Mouse (Mus musculus): ENCODE measurements around the gene Fezf2. TPM values are rescaled to one million over a fixed set of nuclear protein-coding genes. Genes with fewer than 3 reads are reported as not detected.

The Fezf2 gene
- total RNA-seq (2021): 10 to 100 TPM; 40.4 to 46.2 TPM
- long read RNA-seq, experiment 1, transcript Fezf2-201 (5 exons, 2,188 nt): major isoform, 19 of 31 reads
- long read RNA-seq, experiment 1, partial matches to known transcripts: 6 of 31 reads
- long read RNA-seq, experiment 1, other reads (novel, unspliced or antisense): 3 of 31 reads
- long read RNA-seq, experiment 2, transcript Fezf2-201 (5 exons, 2,188 nt): major isoform, 24 of 33 reads
- long read RNA-seq, experiment 2, partial matches to known transcripts: 4 of 33 reads
- long read RNA-seq, experiment 2, other reads (novel, unspliced or antisense): 2 of 33 reads

DNA sequence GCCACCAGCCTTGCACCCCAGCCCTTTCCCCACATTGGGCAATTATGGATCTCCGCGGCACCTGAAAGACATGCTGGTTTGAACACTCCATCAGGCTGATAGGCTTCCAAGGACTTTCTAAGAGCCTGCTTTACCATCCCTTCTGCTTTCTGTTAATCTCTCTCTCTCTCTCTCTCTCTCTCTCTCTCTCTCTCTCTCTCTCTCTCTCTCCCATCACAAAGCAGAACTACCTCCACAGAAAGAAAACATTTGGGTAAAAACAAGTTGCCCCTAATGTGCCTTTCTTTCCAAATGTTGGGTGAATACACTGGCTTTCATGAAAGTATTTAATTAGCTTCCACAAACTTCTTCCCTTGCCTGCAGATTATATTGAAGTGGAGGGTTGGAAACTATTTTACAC is at the start of gene Fezf2:
TSS of gene Fezf2 (minus strand) at position 101 of the 400 bp plus-strand sequence.
- DNase-seq (ENCODE audit: low spot score in 2 of 2): no peak
- Histone ChIP-seq H3K4me3 (peak within 1 kb of the TSS; percentile 61; the same call in 1 of the 2 replicates), H3K27ac (peak within 1 kb of the TSS; percentile 92)
- TF ChIP-seq CTCF (conservative IDR thresholded peaks at IDR 0.05): no peak

DNA sequence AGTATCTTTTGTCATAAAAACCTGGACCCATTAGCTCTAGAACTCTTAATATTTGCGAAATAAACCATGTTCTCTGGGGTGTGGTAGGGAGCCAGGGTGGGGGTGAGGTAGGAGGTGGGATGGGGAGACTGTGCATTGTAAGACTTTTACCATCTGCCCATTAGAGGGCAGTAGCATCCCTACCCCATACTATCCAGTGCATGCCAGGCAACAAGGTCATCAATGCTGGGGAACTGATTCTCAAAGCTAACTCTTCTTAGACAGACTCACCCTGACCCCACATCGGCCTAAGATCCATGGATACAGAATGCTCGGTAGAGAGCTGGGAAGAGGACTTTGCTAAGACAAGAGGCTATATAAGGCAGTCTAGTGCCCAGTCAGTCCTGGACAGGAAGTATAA is 49.6 kb upstream of the Fezf2 start:
- Histone ChIP-seq H3K27ac (no peak overlapping the region), H3K4me3 (no peak overlapping the region)
- no peak for DNase-seq (ENCODE audit: low spot score in 2 of 2)
- TF ChIP-seq CTCF (conservative IDR thresholded peaks at IDR 0.05): peak; percentile 75

DNA sequence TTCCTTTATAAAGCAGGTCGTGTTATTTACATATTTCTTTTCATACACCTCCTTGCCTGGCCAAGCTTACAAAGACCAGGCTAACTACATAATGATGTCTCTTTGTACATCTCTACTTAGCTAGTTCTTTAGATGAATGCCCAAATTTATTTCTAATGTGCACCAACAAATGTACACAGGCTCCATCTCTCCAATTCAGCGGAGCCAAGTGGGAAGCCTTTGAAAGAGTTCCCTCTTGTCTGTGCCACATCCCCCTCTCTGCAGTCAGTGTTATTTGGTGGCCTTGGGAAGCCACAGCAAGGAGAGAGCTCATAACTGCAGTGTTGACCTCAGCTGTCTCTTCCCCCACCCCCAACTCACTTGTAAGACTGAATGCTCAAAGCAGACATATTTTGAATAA is 46.3 kb upstream of the Fezf2 start:
- TF ChIP-seq CTCF (conservative IDR thresholded peaks at IDR 0.05): no peak
- no peak for DNase-seq (ENCODE audit: low spot score in 2 of 2)
- Histone ChIP-seq H3K4me3 (no peak overlapping the region), H3K27ac (peak overlapping the region; percentile 32; the same call in 1 of the 2 replicates)

DNA sequence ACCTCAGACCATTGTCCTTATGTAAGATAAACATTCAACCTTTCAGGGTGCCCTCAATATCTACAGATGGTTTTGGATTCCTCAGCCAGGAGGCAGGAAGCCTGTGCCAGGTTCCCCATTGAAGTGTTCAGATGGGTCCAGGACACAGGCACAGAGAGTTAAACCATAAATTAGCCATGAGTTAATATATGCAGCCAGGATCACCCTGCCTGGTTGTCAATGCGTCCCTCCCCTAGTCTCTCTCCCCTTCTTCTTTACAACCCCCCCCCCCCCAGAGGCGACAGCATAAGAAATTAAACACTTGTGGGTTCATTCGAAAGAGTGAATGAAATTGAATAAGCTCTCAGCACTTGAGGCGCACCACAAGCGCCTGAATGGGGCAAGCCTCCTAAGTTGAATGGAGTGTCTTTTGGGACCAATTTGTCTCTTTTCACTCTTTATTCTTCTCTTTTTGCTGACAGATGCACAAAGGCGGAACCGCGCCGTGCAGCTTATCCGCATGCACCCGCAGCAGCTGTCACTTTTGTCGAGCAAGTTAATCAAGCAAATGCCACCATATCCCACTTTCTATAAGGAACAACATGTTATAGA is 45.4 kb upstream of the Fezf2 start:
- Histone ChIP-seq H3K4me3 (no peak overlapping the region), H3K27ac (peak overlapping the region; percentile 59)
- peak; percentile 64 to 68 for DNase-seq (ENCODE audit: low spot score in 2 of 2)
- TF ChIP-seq CTCF (conservative IDR thresholded peaks at IDR 0.05): no peak

DNA sequence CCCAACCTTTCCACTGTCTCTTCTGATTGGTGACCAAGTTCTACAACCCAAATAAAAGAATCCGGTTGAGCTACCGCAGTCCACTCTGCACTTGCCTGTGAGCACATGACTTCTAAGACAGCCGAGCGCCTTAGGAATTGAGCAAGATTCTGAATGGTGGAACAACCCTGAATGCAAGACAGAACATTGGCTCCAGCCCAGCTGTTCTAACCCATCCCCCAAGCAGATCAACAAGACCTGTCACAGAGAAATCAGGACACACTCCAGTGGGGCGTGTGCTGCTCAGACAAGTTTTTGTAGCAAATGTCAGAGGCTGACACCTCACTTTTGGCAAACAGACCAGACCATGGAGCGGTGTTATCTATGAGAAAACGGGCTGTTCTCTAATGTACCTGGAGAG is 43.2 kb upstream of the Fezf2 start:
- Histone ChIP-seq H3K27ac (0 out of 2 replicates have a peak overlapping the region, but pooled peaks have one; percentile 11), H3K4me3 (no peak overlapping the region)
- no peak for DNase-seq (ENCODE audit: low spot score in 2 of 2)
- TF ChIP-seq CTCF (conservative IDR thresholded peaks at IDR 0.05): no peak

DNA sequence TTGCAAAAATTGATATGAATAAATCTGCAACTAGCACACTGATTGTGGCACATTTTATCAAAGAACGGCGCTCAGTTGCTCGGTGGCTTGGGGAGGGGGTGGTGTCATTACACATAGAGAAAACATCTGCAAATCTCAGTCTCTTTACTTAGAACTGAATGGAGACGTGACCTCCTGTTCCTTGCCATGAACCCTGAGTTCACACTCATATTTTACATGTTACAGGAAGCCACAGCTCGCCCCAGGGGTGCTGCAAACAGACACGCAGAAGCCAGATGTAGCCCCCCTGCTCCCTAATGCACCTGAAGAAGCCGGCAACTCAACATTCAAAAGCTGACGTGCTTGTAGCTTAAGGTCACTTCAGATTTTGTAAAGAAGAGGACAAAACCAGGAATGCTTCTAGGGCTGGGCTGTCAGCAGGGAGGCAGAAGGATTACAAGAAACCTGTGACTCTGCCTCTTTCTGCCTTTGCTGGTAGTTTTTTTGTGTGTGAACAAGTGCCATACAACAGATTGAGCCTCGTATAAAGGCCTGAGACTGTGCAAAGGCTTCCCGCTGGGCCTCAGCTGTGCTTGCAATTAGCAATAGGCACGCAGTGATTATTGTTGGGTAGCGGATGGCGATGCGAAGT is 40.9 kb upstream of the Fezf2 start:
- Histone ChIP-seq H3K27ac (no peak overlapping the region), H3K4me3 (no peak overlapping the region)
- DNase-seq (ENCODE audit: low spot score in 2 of 2): no peak
- TF ChIP-seq CTCF (conservative IDR thresholded peaks at IDR 0.05): no peak

DNA sequence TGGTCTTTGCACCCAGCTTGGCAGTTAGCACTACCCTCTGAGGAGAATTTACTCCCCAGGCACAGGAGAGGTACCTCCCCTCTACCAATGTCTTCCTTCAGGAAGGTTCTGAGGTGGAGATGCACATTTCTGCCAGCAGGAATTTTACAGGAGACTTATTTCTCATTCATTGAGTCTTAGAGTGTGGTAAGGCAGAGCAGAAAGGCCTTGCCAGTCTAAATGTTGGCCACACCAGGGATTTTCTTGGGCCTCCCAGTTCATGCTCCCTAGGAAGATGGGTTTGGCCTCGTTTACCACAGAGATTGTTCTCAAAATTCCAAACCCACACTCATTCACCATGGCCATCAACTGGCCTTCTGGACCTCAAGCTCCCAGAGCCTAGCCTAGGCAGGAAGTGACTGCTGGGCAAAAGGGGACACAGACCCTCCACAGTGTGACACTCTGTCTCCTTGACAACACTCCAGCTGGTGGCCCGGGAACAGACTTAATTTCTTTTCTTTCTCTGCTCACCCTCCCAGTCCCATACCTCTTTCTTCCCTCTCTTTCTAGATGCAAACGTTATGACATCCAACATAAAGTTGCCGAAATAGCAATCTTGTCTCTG is 40.3 kb upstream of the Fezf2 start:
- Histone ChIP-seq H3K4me3 (no peak overlapping the region), H3K27ac (no peak overlapping the region)
- TF ChIP-seq CTCF (conservative IDR thresholded peaks at IDR 0.05): no peak
- DNase-seq (ENCODE audit: low spot score in 2 of 2): no peak

DNA sequence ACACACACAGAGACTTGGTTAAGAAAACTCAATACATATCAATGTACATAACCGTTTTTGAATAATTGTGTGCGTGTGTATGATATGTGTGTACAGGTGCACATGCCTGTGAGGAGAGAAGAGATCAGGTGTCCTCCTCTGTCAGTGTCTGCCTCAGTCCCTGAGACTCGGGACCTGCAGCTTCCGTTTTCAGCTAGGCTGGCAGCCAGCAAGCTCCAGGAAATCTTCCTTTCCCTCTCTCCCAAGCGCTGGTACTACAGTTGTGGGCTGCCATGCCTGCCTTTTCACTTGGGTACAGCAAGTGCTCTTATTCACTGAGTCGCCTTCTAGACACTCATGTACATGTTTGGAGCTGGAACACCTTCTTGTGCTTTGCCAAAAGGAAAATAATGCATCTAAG is 39.2 kb upstream of the Fezf2 start:
- H3K27ac ChIP-seq: no peak overlapping the region; the same call in 1 of the 2 replicates
- H3K4me3 ChIP-seq: no peak overlapping the region
- no peak for DNase-seq (ENCODE audit: low spot score in 2 of 2)
- TF ChIP-seq CTCF (conservative IDR thresholded peaks at IDR 0.05): no peak

DNA sequence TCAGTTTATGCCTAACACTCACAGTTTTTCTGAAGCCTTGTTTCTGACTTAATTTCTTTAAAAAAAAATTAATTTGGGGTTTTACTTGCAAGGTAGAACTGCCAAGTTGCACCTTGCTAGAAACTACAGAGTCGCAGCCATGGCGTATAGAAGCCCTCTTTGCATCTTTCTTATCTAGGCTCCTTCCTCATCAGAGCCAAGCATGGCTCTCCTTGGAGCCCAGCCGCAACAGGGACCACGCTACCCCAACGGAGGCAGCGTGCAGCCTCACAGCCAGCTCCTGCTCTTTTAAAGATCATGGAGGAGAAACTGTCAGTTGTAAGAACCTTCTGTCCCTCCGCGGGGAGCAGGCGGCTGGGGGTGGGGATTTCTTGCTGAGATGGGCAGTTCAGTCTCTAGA is 29.9 kb upstream of the Fezf2 start:
- Histone ChIP-seq H3K27ac (peak overlapping the region; percentile 33; the same call in 1 of the 2 replicates), H3K4me3 (no peak overlapping the region)
- TF ChIP-seq CTCF (conservative IDR thresholded peaks at IDR 0.05): no peak

DNA sequence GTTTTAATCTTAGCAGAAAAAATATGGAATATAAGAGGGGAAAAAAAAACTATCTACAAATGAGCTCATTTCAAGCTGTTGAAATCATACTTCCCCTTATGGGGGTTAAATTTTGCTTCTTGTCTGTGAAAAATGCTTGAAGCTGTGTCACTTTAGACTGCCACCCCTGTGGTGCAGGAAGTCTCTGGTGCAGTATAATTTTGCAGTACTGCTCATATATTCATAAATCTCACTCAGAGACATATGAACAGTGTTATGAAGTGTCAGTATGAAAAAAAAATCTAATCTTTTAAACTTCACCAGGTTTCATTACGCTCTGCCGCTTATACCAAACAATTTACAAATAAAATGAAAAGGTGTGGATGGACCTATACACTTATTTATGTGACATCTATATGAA is 29.3 kb upstream of the Fezf2 start:
- no peak overlapping the region for H3K4me3 ChIP-seq
- TF ChIP-seq CTCF (conservative IDR thresholded peaks at IDR 0.05): no peak
- H3K27ac ChIP-seq: 0 out of 2 replicates have a peak overlapping the region, but pooled peaks have one; percentile 33
- no peak for DNase-seq (ENCODE audit: low spot score in 2 of 2)

More for the DNA sequence above, 29.9 kb upstream of the Fezf2 start:
- DNase-seq (ENCODE audit: low spot score in 2 of 2): peak in 1 of 2 experiments; percentile 33

DNA sequence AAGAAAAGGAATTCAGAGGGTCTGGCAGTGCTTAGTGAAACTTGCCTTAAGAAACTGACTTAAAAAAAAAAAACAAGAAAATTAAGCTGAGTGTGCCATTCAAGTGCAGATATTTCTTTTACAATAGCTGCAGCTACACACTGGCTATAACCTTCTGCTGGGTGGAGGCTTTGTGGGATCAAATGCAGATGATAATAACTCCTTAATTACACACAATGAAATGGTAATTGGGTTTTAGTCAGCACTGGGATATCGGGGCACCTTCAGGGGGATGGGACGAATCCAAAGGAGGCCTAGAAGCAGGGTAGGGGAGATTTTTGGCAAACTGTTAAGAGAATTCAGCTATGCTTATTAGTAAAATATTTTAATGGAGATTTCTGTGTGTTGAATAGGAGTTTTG is 27.5 kb upstream of the Fezf2 start:
- Histone ChIP-seq H3K27ac (no peak overlapping the region), H3K4me3 (no peak overlapping the region)
- no peak for TF ChIP-seq CTCF (conservative IDR thresholded peaks at IDR 0.05)
- DNase-seq (ENCODE audit: low spot score in 2 of 2): no peak

DNA sequence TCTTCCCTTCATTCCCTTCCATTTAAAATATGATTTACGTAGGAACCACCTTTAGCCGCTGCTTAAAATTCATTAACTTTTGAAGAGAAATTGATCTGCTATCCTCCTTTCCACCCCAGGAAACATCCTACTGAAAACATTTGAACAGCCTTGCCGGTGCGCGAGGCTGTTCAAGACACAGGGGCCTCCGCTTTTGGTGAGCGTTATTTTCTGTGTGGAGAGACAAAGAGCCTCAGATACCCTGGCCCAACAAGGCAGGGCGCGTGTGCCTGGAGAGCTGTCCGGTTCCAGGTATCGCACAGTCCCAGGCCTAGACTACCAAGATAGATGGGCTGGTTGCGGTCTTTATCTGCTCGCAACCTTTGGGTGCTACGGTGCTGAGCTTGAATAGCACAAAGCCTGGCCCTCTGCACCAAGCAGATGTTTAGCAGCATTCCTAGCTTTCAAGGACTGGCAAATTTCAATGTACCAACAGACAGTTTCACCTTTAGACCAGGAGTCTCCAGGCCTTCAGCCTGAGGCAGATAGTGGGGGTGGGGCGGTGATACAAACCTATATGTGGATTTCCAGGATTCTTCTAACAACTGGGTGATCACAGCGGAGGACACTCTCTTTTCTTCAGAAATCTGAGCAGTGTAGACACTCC is 2.4 kb upstream of the Fezf2 start:
- no peak for DNase-seq (ENCODE audit: low spot score in 2 of 2)

More for the DNA sequence above, 2.4 kb upstream of the Fezf2 start:
- Histone ChIP-seq H3K4me3 (no peak overlapping the region), H3K27ac (no peak overlapping the region)
- no peak for TF ChIP-seq CTCF (conservative IDR thresholded peaks at IDR 0.05)
